Mouse (Mus musculus): ENCODE measurements around the gene Cd86.

GRCm38 (mm10) chr16:36645124-36645523 is 20.8 kb downstream of the Cd86 start:
- TF ChIP-seq CTCF (IDR thresholded peaks at IDR 0.05; ENCODE audit: low read depth, low read length) (no peak), GATA2 (IDR thresholded peaks at IDR 0.05; ENCODE audit: borderline replicate concordance, low read depth, low read length) (no peak), GATA1 (IDR thresholded peaks at IDR 0.05; ENCODE audit: borderline replicate concordance, low read length) (no peak), TAL1 (conservative IDR thresholded peaks at IDR 0.05; ENCODE audit: low read depth, low read length) (no peak)
